Mouse (Mus musculus) liver, postnatal 0 days (tissue): ENCODE data around the gene Vmn1r212.

ENCODE experiments used
- CTCF ChIP-seq: sonication (generic); IDR thresholded peaks from 2 replicates; pipeline ENCODE4 v1.5.1; 2016; ENCODE audit warnings: antibody characterized with exemption, low read depth
- EP300 ChIP-seq: IDR thresholded peaks from 2 replicates; pipeline ENCODE4 v1.6.1; 2016; ENCODE audit warnings: antibody characterized with exemption, low read depth, mild to moderate bottlenecking

DNA sequence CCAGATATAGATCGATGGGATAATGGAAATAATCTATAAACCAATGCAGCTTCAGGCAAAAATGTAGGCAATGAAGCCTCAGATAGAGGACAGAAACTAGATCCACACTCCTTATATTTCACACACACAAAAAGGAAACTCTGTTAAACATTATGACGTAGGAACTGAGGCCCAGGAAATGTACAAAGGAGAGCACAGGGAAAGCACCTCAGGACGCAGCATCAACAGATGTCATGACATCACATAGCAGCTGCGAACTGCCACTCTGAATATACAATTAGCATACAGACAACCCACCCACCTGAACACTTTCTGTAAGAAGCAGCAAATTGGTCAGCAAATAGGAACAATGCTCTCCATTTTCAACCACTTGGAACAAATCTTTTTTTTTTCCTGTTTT is 29.2 kb downstream of the Vmn1r212 start:
- TF ChIP-seq EP300, result no peak
- TF ChIP-seq CTCF, result no peak
